Mouse (Mus musculus) testis, adult 2 months (tissue): ENCODE data around the gene Zbtb7a.

Experiments used
- CTCF ChIP-seq: fragments of 200-500 bp; IDR thresholded peaks from 2 replicates; pipeline ENCODE4 v1.5.1; 2012; ENCODE audit warnings: low read depth, mild to moderate bottlenecking, inconsistent platforms, low read length, moderate library complexity; ENCODE audit not compliant: control insufficient read depth, insufficient read depth, insufficient replicate concordance
- POLR2A ChIP-seq: fragments of 200-500 bp; IDR thresholded peaks from 2 replicates; pipeline ENCODE4 v1.6.1; 2012; ENCODE audit warnings: low read depth, mild to moderate bottlenecking, inconsistent platforms, low read length, moderate library complexity; ENCODE audit not compliant: control insufficient read depth

DNA sequence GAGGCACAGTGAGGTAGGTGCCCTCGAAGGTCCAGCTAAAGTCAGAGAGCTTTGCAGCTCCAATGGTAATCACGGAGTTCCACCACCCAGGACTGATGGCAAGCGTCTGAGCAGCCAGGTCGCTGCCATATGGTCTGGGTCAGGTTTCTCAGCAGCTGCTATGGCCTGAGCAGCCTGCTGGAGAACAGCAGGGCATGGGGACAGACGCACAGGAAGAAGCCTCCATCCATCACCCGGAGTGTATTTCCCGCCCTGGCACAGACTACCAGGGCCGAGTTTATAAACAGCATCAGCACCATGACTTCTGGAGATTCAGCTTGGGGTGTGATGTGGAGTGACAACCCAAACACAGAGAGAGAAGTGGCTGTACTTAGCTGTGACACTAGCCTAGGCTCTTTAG, 30.1 kb downstream of the Zbtb7a start:
- TF ChIP-seq POLR2A (no peak), CTCF (no peak)
